Mouse (Mus musculus) spleen, embryonic (tissue): ENCODE data around the gene Ctr9.

Experiments
- CTCF ChIA-PET: fragments of 350-600 bp; sonication (Branson Sonifier 250); formaldehyde crosslinking; loops from one replicate; lab custom pipeline; 2022; lab: Charles Lee

Ctr9 gene

GRCm38 (mm10) chr7:111085153-111085552 is 56.4 kb downstream of the Ctr9 start:
- CTCF ChIA-PET: interaction anchor here (0.6 kb wide), 1 partner anchor 70 kb away, joined by 8 read pairs; no protein-coding TSS in a partner anchor

- CTCF ChIA-PET: no interaction called here
Observed at GRCm38 (mm10) chr7:111095169-111095568, 66.4 kb downstream of the Ctr9 start.

GRCm38 (mm10) chr7:111098196-111098595 is 69.4 kb downstream of the Ctr9 start:
- CTCF ChIA-PET: no interaction called here
